Mouse (Mus musculus) hindbrain, embryonic 15.5 days (tissue): ENCODE data around the gene Rbm18. TPM values are rescaled to one million over a fixed set of nuclear protein-coding genes. Genes with fewer than 3 reads are reported as not detected.

ENCODE experiments used
- ATAC-seq: fragments of 200-750 bp; cut with Nextera tagmentation; 2 replicates; pipeline ENCODE4 v1.8.0; 2017; ENCODE audit warnings: low read depth, moderate number of reproducible peaks, moderate TSS enrichment; ENCODE audit not compliant: low FRiP score
- H3K27ac ChIP-seq: fragments of 300-500 bp; sonication (generic); replicated peaks from 2 replicates; pipeline ENCODE4 v1.5.1; 2015; ENCODE audit warnings: mild to moderate bottlenecking, inconsistent platforms
- H3K27me3 ChIP-seq: fragments of 300-500 bp; sonication (generic); 2 replicates; pipeline ENCODE4 v1.6.1; 2015; ENCODE audit warnings: control low read depth, inconsistent platforms
- H3K36me3 ChIP-seq: fragments of 300-500 bp; sonication (generic); 2 replicates; pipeline ENCODE4 v1.6.1; 2015; ENCODE audit warnings: control low read depth, inconsistent platforms
- H3K4me1 ChIP-seq: fragments of 300-500 bp; sonication (generic); replicated peaks from 2 replicates; pipeline ENCODE4 v1.6.1; 2015; ENCODE audit warnings: control low read depth, inconsistent platforms
- H3K4me2 ChIP-seq: fragments of 300-500 bp; sonication (generic); 2 replicates; pipeline ENCODE4 v1.6.1; 2015; ENCODE audit warnings: moderate library complexity, mild to moderate bottlenecking, inconsistent platforms
- H3K4me3 ChIP-seq: fragments of 300-500 bp; sonication (generic); 2 replicates; pipeline ENCODE4 v1.5.1; 2015; ENCODE audit warnings: mild to moderate bottlenecking, inconsistent platforms
- H3K9ac ChIP-seq: fragments of 300-500 bp; sonication (generic); 2 replicates; pipeline ENCODE4 v1.6.1; 2015; ENCODE audit warnings: inconsistent platforms
- H3K9me3 ChIP-seq: fragments of 300-500 bp; sonication (generic); 2 replicates; pipeline ENCODE4 v1.6.1; 2016; ENCODE audit warnings: control low read depth, inconsistent platforms
- WGBS: fragments of 180-500 bp; shearing (Covaris S2); methylation state at CpG from one replicate; pipeline ENCODE4 v1.1.7; 2015; 5-methylcytosine and 5-hydroxymethylcytosine counted together
- polyA plus RNA-seq: library from polyadenylated mRNA; unstranded; fragments of >200 nt; fragmentation: Nextera tagmentation; extraction: Ambion mirVana; gene quantifications from 2 replicates; pipeline ENCODE4 v1.2.1, GENCODE M21; 2015

The Rbm18 gene
- polyA plus RNA-seq, 1 experiment from 2014 or later: 117 TPM

- H3K27me3 ChIP-seq: peaks cover 78% of the 10 kb centered on the region
- peak overlapping the region; percentile 27 for H3K4me3 ChIP-seq
- peak overlapping the region; percentile 54 for H3K4me2 ChIP-seq
- H3K27ac ChIP-seq: no peak overlapping the region
- H3K9ac ChIP-seq: no peak overlapping the region
- H3K36me3 ChIP-seq: no peaks in the 10 kb centered on the region
- no peak for ATAC-seq
- under 1% methylated on average over 38 of the region's 38 CpGs for WGBS
- peaks cover 33% of the 10 kb centered on the region for H3K4me1 ChIP-seq
- no peaks in the 10 kb centered on the region for H3K9me3 ChIP-seq
These were observed 32.8 kb downstream of the Rbm18 start for GRCm38 (mm10) chr2:36103555-36104367.

- Histone ChIP-seq H3K9me3 (no peaks in the 10 kb centered on the region), H3K4me2 (peak overlapping the region; percentile 54), H3K4me1 (peaks cover 33% of the 10 kb centered on the region), H3K4me3 (peak overlapping the region; percentile 27; the same call in 1 of the 2 replicates), H3K36me3 (no peaks in the 10 kb centered on the region), H3K27me3 (peaks cover 79% of the 10 kb centered on the region), H3K9ac (no peak overlapping the region), H3K27ac (no peak overlapping the region)
- no peak for ATAC-seq
- WGBS: under 1% methylated on average over 21 of the region's 21 CpGs
These were observed 33.5 kb downstream of the Rbm18 start for GRCm38 (mm10) chr2:36103069-36103554.

GRCm38 (mm10) chr2:36102559-36102946 lies 34.0 kb downstream of the Rbm18 start:
- Histone ChIP-seq H3K36me3 (no peaks in the 10 kb centered on the region), H3K27ac (no peak overlapping the region), H3K4me2 (peak overlapping the region; percentile 54), H3K4me3 (peak overlapping the region; percentile 7; the same call in 1 of the 2 replicates), H3K4me1 (peaks cover 33% of the 10 kb centered on the region), H3K9me3 (no peaks in the 10 kb centered on the region), H3K27me3 (peaks cover 79% of the 10 kb centered on the region), H3K9ac (no peak overlapping the region)
- WGBS: 0% methylated on average over 21 of the region's 21 CpGs
- ATAC-seq: no peak

- Histone ChIP-seq H3K9me3 (no peaks in the 10 kb centered on the region), H3K27me3 (peaks cover 80% of the 10 kb centered on the region), H3K9ac (no peak overlapping the region), H3K4me2 (peak overlapping the region; percentile 54; the same call in 1 of the 2 replicates), H3K4me1 (peaks cover 33% of the 10 kb centered on the region), H3K36me3 (no peaks in the 10 kb centered on the region), H3K27ac (no peak overlapping the region), H3K4me3 (no peak overlapping the region)
- no peak for ATAC-seq
- 4% methylated on average over 28 of the region's 28 CpGs for WGBS
These were observed 34.6 kb downstream of the Rbm18 start for GRCm38 (mm10) chr2:36101866-36102558.

- Histone ChIP-seq H3K9ac (no peak overlapping the region), H3K9me3 (no peaks in the 10 kb centered on the region), H3K4me1 (peaks cover 24% of the 10 kb centered on the region), H3K27me3 (peaks cover 82% of the 10 kb centered on the region), H3K4me3 (no peak overlapping the region), H3K27ac (no peak overlapping the region), H3K4me2 (no peak overlapping the region), H3K36me3 (no peaks in the 10 kb centered on the region)
- no peak for ATAC-seq
- 7% methylated on average over 6 of the region's 6 CpGs for WGBS
These were observed 36.8 kb downstream of the Rbm18 start for GRCm38 (mm10) chr2:36099739-36100138.

- no peak overlapping the region for H3K4me2 ChIP-seq
- no peaks in the 10 kb centered on the region for H3K9me3 ChIP-seq
- WGBS: 2% methylated on average over 5 of the region's 5 CpGs
- H3K27me3 ChIP-seq: peaks cover 91% of the 10 kb centered on the region
- H3K36me3 ChIP-seq: no peaks in the 10 kb centered on the region
- H3K9ac ChIP-seq: no peak overlapping the region
- no peak for ATAC-seq
- peaks cover 13% of the 10 kb centered on the region for H3K4me1 ChIP-seq
- no peak overlapping the region for H3K4me3 ChIP-seq
- no peak overlapping the region for H3K27ac ChIP-seq
These were observed 38.6 kb downstream of the Rbm18 start for GRCm38 (mm10) chr2:36098021-36098420.

- ATAC-seq: no peak
- no peaks in the 10 kb centered on the region for H3K9me3 ChIP-seq
- 2% methylated on average over 18 of the region's 18 CpGs for WGBS
These were observed 39.3 kb downstream of the Rbm18 start for GRCm38 (mm10) chr2:36097129-36097815.

GRCm38 (mm10) chr2:36093914-36094475 lies 42.6 kb downstream of the Rbm18 start:
- Histone ChIP-seq H3K27ac (no peak overlapping the region), H3K36me3 (no peaks in the 10 kb centered on the region), H3K27me3 (peaks cover 99% of the 10 kb centered on the region), H3K4me3 (peak overlapping the region; percentile 1; the same call in 1 of the 2 replicates), H3K4me2 (0 out of 2 replicates have a peak overlapping the region, but pooled peaks have one; percentile 5), H3K9ac (no peak overlapping the region), H3K9me3 (no peaks in the 10 kb centered on the region), H3K4me1 (peaks cover 19% of the 10 kb centered on the region)
- ATAC-seq: no peak
- 5% methylated on average over 31 of the region's 31 CpGs for WGBS

More at GRCm38 (mm10) chr2:36097129-36097815, 39.3 kb downstream of the Rbm18 start:
- Histone ChIP-seq H3K4me3 (no peak overlapping the region), H3K4me1 (peaks cover 6% of the 10 kb centered on the region), H3K27me3 (peaks cover 94% of the 10 kb centered on the region), H3K36me3 (no peaks in the 10 kb centered on the region), H3K27ac (no peak overlapping the region), H3K9ac (no peak overlapping the region), H3K4me2 (no peak overlapping the region)

- no peaks in the 10 kb centered on the region for H3K9me3 ChIP-seq
- no peak for ATAC-seq
- 13% methylated on average over 7 of the region's 7 CpGs for WGBS
- no peaks in the 10 kb centered on the region for H3K36me3 ChIP-seq
- peaks cover 19% of the 10 kb centered on the region for H3K4me1 ChIP-seq
- no peak overlapping the region for H3K9ac ChIP-seq
- no peak overlapping the region for H3K4me2 ChIP-seq
- no peak overlapping the region for H3K4me3 ChIP-seq
- H3K27ac ChIP-seq: no peak overlapping the region
- H3K27me3 ChIP-seq: peaks cover 99% of the 10 kb centered on the region
These were observed 43.3 kb downstream of the Rbm18 start for GRCm38 (mm10) chr2:36093301-36093700.

- WGBS: 2% methylated on average over 4 of the region's 4 CpGs
- no peaks in the 10 kb centered on the region for H3K9me3 ChIP-seq
- ATAC-seq: no peak
These were observed 43.8 kb downstream of the Rbm18 start for GRCm38 (mm10) chr2:36092748-36093147.

GRCm38 (mm10) chr2:36090853-36091741 lies 45.5 kb downstream of the Rbm18 start:
- H3K9ac ChIP-seq: no peak overlapping the region
- peak overlapping the region; percentile 69 for H3K4me2 ChIP-seq
- no peaks in the 10 kb centered on the region for H3K9me3 ChIP-seq
- H3K36me3 ChIP-seq: no peaks in the 10 kb centered on the region
- peaks cover 91% of the 10 kb centered on the region for H3K27me3 ChIP-seq
- ATAC-seq: peak; percentile 70; the same call in 1 of the 2 replicates
- H3K27ac ChIP-seq: no peak overlapping the region
- peak overlapping the region; percentile 39 for H3K4me3 ChIP-seq
- 2% methylated on average over 70 of the region's 70 CpGs for whole genome bisulfite sequencing
- peaks cover 19% of the 10 kb centered on the region for H3K4me1 ChIP-seq

More at GRCm38 (mm10) chr2:36092748-36093147, 43.8 kb downstream of the Rbm18 start:
- Histone ChIP-seq H3K9ac (no peak overlapping the region), H3K4me2 (no peak overlapping the region), H3K4me1 (peaks cover 19% of the 10 kb centered on the region), H3K27ac (no peak overlapping the region), H3K27me3 (peaks cover 98% of the 10 kb centered on the region), H3K4me3 (no peak overlapping the region), H3K36me3 (no peaks in the 10 kb centered on the region)
